7 mouse cellular contexts compared by ENCODE assay signal in genomic region chr7:130692943-130693799, GRCm38 (mm10).
DNase-seq lines count a peak whose midpoint lies in the region; ATAC-seq and TF ChIP-seq lines count a peak whose summit lies in the region.

No protein-coding gene starts in this region.

- in situ Hi-C loops in ES-E14 (cut with MboI; ENCODE audit: low sequenced_read_pairs in 2 of 2, unreplicated experiment in 2 of 2), result no loop called here

- peak overlapping the region; percentile 83 for H3K4me2 ChIP-seq in embryonic facial prominence, embryonic 11.5 days (ENCODE audit: low read depth, low read length)
- peak overlapping the region; percentile 63 for H3K4me2 ChIP-seq in hindbrain, embryonic 13.5 days
- H3K4me2 ChIP-seq in limb, embryonic 11.5 days (ENCODE audit: low read depth, severe bottlenecking), result peak overlapping the region; percentile 87

- H3K36me3 ChIP-seq in ES-E14 (ENCODE audit: control insufficient read depth, insufficient read depth, low read length, poor library complexity, severe bottlenecking), result peaks cover 2% of the 10 kb centered on the region; the same call in 1 of the 2 replicates
- no peaks in the 10 kb centered on the region for H3K36me3 ChIP-seq in embryonic facial prominence, embryonic 11.5 days (replicated peaks; ENCODE audit: control insufficient read depth, insufficient read depth, low read depth, low read length)
- no peaks in the 10 kb centered on the region for H3K36me3 ChIP-seq in hindbrain, embryonic 13.5 days
- no peaks in the 10 kb centered on the region for H3K36me3 ChIP-seq in limb, embryonic 11.5 days (ENCODE audit: control insufficient read depth, insufficient read depth, low read length)

- H3K9me3 ChIP-seq in ES-E14 (ENCODE audit: control insufficient read depth, insufficient read depth, low read depth, low read length), result no peaks in the 10 kb centered on the region
- no peaks in the 10 kb centered on the region for H3K9me3 ChIP-seq in embryonic facial prominence, embryonic 11.5 days (replicated peaks; ENCODE audit: control insufficient read depth, low read length)
- no peaks in the 10 kb centered on the region for H3K9me3 ChIP-seq in hindbrain, embryonic 13.5 days
- H3K9me3 ChIP-seq in limb, embryonic 11.5 days (ENCODE audit: control insufficient read depth, low read length), result no peaks in the 10 kb centered on the region

- under 1% methylated on average over 19 of the region's 19 CpGs for WGBS in embryonic facial prominence, embryonic 11.5 days
- 1% methylated on average over 19 of the region's 19 CpGs for WGBS in hindbrain, embryonic 13.5 days
- 3% methylated on average over 19 of the region's 19 CpGs for WGBS in limb, embryonic 11.5 days

- H3K4me1 ChIP-seq in ES-E14 (ENCODE audit: control insufficient read depth in 2 of 2, insufficient read depth in 2 of 2, low read length in 2 of 2, poor library complexity in 1 of 2), result peaks cover 2 to 23% of the 10 kb centered on the region in 2 experiments
- H3K4me1 ChIP-seq in embryonic facial prominence, embryonic 11.5 days (ENCODE audit: control insufficient read depth, insufficient read depth, low read length), result peaks cover 9% of the 10 kb centered on the region; the same call in 1 of the 2 replicates
- peaks cover 56% of the 10 kb centered on the region for H3K4me1 ChIP-seq in hindbrain, embryonic 13.5 days (replicated peaks)
- peaks cover 13% of the 10 kb centered on the region for H3K4me1 ChIP-seq in limb, embryonic 11.5 days (ENCODE audit: control insufficient read depth, insufficient read depth, low read length)

- peak; percentile 53 for ATAC-seq in CD4-positive, CD25-positive, alpha-beta regulatory T cell, adult 4 months
- ATAC-seq in embryonic facial prominence, embryonic 11.5 days (replicated peaks; ENCODE audit: insufficient number of reproducible peaks, low FRiP score, low TSS enrichment, low read depth), result peak; percentile 34
- ATAC-seq in hindbrain, embryonic 13.5 days (ENCODE audit: low FRiP score), result peak; percentile 67
- ATAC-seq in limb, embryonic 11.5 days (ENCODE audit: insufficient number of reproducible peaks, low FRiP score, low TSS enrichment, low read depth), result peak; percentile 79; the same call in 1 of the 2 replicates

- peak overlapping the region; percentile 79 to 82 for H3K4me3 ChIP-seq in ES-E14 (ENCODE audit: insufficient read depth in 1 of 2, low read depth in 1 of 2, low read length in 2 of 2, poor library complexity in 1 of 2, severe bottlenecking in 1 of 2)
- H3K4me3 ChIP-seq in embryonic facial prominence, embryonic 11.5 days (ENCODE audit: low read depth, low read length), result peak overlapping the region; percentile 66
- peak overlapping the region; percentile 93 for H3K4me3 ChIP-seq in hindbrain, embryonic 13.5 days
- peak overlapping the region; percentile 67 for H3K4me3 ChIP-seq in limb, embryonic 11.5 days (ENCODE audit: low read depth, low read length)

- H3K27ac ChIP-seq in ES-E14 (ENCODE audit: insufficient read depth, low read depth, low read length, poor library complexity, severe bottlenecking), result peak overlapping the region; percentile 55
- peak overlapping the region; percentile 90 for H3K27ac ChIP-seq in embryonic facial prominence, embryonic 11.5 days (replicated peaks; ENCODE audit: low read depth, low read length)
- peak overlapping the region; percentile 100 for H3K27ac ChIP-seq in hindbrain, embryonic 13.5 days
- peak overlapping the region; percentile 92 for H3K27ac ChIP-seq in limb, embryonic 11.5 days (replicated peaks; ENCODE audit: low read depth, low read length)

- H3K9ac ChIP-seq in ES-E14 (ENCODE audit: insufficient read depth, low read depth, low read length, poor library complexity, severe bottlenecking), result peak overlapping the region; percentile 85
- peak overlapping the region; percentile 88 for H3K9ac ChIP-seq in embryonic facial prominence, embryonic 11.5 days (replicated peaks; ENCODE audit: low read length)
- H3K9ac ChIP-seq in hindbrain, embryonic 13.5 days, result peak overlapping the region; percentile 100
- H3K9ac ChIP-seq in limb, embryonic 11.5 days (ENCODE audit: low read length), result peak overlapping the region; percentile 81

- DNase-seq in ES-E14 (ENCODE audit: low read depth, low spot score), result no peak
- DNase-seq in embryonic facial prominence, embryonic 11.5 days (ENCODE audit: low spot score), result peak; percentile 60
- no peak for DNase-seq in limb, embryonic 11.5 days (ENCODE audit: low spot score)
- DNase-seq in retina, postnatal 1 day, result peak; percentile 46
- DNase-seq in urinary bladder, postnatal 36 days (ENCODE audit: low spot score in 2 of 2), result no peak

- H3K27me3 ChIP-seq in embryonic facial prominence, embryonic 11.5 days (ENCODE audit: control insufficient read depth, insufficient read depth, low read length), result no peaks in the 10 kb centered on the region
- no peaks in the 10 kb centered on the region for H3K27me3 ChIP-seq in hindbrain, embryonic 13.5 days
- no peaks in the 10 kb centered on the region for H3K27me3 ChIP-seq in limb, embryonic 11.5 days (ENCODE audit: control insufficient read depth, insufficient read depth, low read length)

TF ChIP-seq in ES-E14, 5 proteins besides CTCF, POLR2A, EP300 and RAD21:
- no peak for TF ChIP-seq ZC3H11A (IDR thresholded peaks at IDR 0.05; ENCODE audit: borderline replicate concordance, low read depth, low read length)
- no peak; the same call in 1 of the 2 replicates for TF ChIP-seq MAFK (IDR thresholded peaks at IDR 0.05; ENCODE audit: insufficient read depth, low read depth, low read length)
- TF ChIP-seq HCFC1 (IDR thresholded peaks at IDR 0.05; ENCODE audit: borderline replicate concordance, insufficient read depth, low read length), result no peak; the same call in 1 of the 2 replicates
- TF ChIP-seq ZNF384 (IDR thresholded peaks at IDR 0.05; ENCODE audit: low read depth, low read length), result no peak
- no peak for TF ChIP-seq CHD2 (IDR thresholded peaks at IDR 0.05; ENCODE audit: low read depth, low read length)
TF ChIP-seq in ES-E14: peak in this region for 0.

Comparison
In these comparisons a context has a peak if more than half of its experiments do, and no peak if none do; other contexts are left out.
1. DNase-seq: peak in embryonic facial prominence, embryonic 11.5 days (single experiment) and retina, postnatal 1 day (single experiment); none in ES-E14 (single experiment), limb, embryonic 11.5 days (single experiment) and urinary bladder, postnatal 36 days (0 of 2).
2. Peak in every context shown above with its lines, with median percentiles within 50 percentile points of each other: ATAC-seq, H3K27ac ChIP-seq, H3K4me3 ChIP-seq, H3K9ac ChIP-seq and H3K4me2 ChIP-seq.